Mouse (Mus musculus) midbrain, embryonic 14.5 days (tissue): ENCODE results near the gene Upb1. TPM values are rescaled to one million over a fixed set of nuclear protein-coding genes. Genes with fewer than 3 reads are reported as not detected.

Experiments
- polyA plus RNA-seq: library from polyadenylated mRNA; unstranded; fragments of >200 nt; fragmentation: Nextera tagmentation; extraction: Ambion mirVana; gene quantifications from 2 replicates; pipeline ENCODE4 v1.2.1, GENCODE M21; 2014

Upb1 gene
- polyA plus RNA-seq, 1 experiment from 2014 or later, result 0.11 TPM

Other genes starting within 250 kb of the Upb1 start
- 25.4 and 30.9 TPM in 2 replicates for gene Specc1l, start 189.0 kb upstream of the Upb1 start, polyA plus RNA-seq
- 3.7 and 5.1 TPM in 2 replicates for gene Adora2a, start 84.2 kb upstream of the Upb1 start, polyA plus RNA-seq
- gene Snrpd3, start 116.4 kb downstream of the Upb1 start, polyA plus RNA-seq, result 126 and 140 TPM in 2 replicates
- gene Gucd1, start 116.9 kb downstream of the Upb1 start, polyA plus RNA-seq, result 22.4 and 31.5 TPM in 2 replicates
- gene Lrrc75b, start 159.2 kb downstream of the Upb1 start, polyA plus RNA-seq, result 30.4 and 32.9 TPM in 2 replicates
- 2.3 and 2.6 TPM in 2 replicates for gene Ggt1, start 160.5 kb downstream of the Upb1 start, polyA plus RNA-seq
- 0.97 and 1.9 TPM in 2 replicates for gene Ggt5, start 188.2 kb downstream of the Upb1 start, polyA plus RNA-seq
- 2.3 and 2.5 TPM in 2 replicates for gene Susd2, start 242.9 kb downstream of the Upb1 start, polyA plus RNA-seq